Mouse (Mus musculus): Measurements from ENCODE around the gene Mpo. TPM values are rescaled to one million over a fixed set of nuclear protein-coding genes. Genes with fewer than 3 reads are reported as not detected.

The Mpo gene
- polyA plus RNA-seq, 1 experiment from 2014 or later, result 0.68 TPM

- H3K4me1 ChIP-seq (ENCODE audit: insufficient read depth, low read depth, low read length), result peaks cover 4% of the 10 kb centered on the region; the same call in 1 of the 2 replicates
- ATAC-seq (no peak), DNase-seq (ENCODE audit: low spot score) (no peak)
- TF ChIP-seq EP300 (IDR thresholded peaks at IDR 0.05) (no peak), CTCF (IDR thresholded peaks at IDR 0.05) (no peak)
- no peaks in the 10 kb centered on the region for H3K36me3 ChIP-seq (ENCODE audit: insufficient read depth, low read length)
- no peaks in the 10 kb centered on the region for H3K9me3 ChIP-seq (ENCODE audit: low read length)
- peaks cover 34% of the 10 kb centered on the region; the same call in 1 of the 2 replicates for H3K27me3 ChIP-seq (replicated peaks; ENCODE audit: insufficient read depth, low read length)
- H3K4me2 ChIP-seq (replicated peaks; ENCODE audit: low read depth, low read length), result no peak within 1 kb of the TSS
- WGBS, result 10% methylated on average over 22 of the region's 23 CpGs
- no peak within 1 kb of the TSS for H3K4me3 ChIP-seq (ENCODE audit: low read depth, low read length)
- no peak within 1 kb of the TSS for H3K27ac ChIP-seq (ENCODE audit: low read length)
- no peak within 1 kb of the TSS for H3K9ac ChIP-seq (replicated peaks; ENCODE audit: low read depth)
Measured at GRCm38 (mm10) chr11:87760301-87761081, 32.9 kb upstream of the Mpo start, which contains the start of gene Tspoap1. Gene Tspoap1 (plus strand): TSS chr11:87760541.

GRCm38 (mm10) chr11:87761181-87761721 is 32.1 kb upstream of the Mpo start:
- no peak for TF ChIP-seq EP300 (IDR thresholded peaks at IDR 0.05)
- no peak for TF ChIP-seq CTCF (IDR thresholded peaks at IDR 0.05)
- no peak overlapping the region for H3K4me2 ChIP-seq (replicated peaks; ENCODE audit: low read depth, low read length)
- ATAC-seq (no peak), DNase-seq (ENCODE audit: low spot score) (no peak)
- H3K9me3 ChIP-seq (ENCODE audit: low read length), result no peaks in the 10 kb centered on the region
- 65% methylated on average over 11 of the region's 11 CpGs for WGBS
- peaks cover 36% of the 10 kb centered on the region; the same call in 1 of the 2 replicates for H3K27me3 ChIP-seq (replicated peaks; ENCODE audit: insufficient read depth, low read length)
- no peak overlapping the region for H3K4me3 ChIP-seq (ENCODE audit: low read depth, low read length)
- no peak overlapping the region for H3K9ac ChIP-seq (replicated peaks; ENCODE audit: low read depth)
- no peaks in the 10 kb centered on the region for H3K36me3 ChIP-seq (ENCODE audit: insufficient read depth, low read length)
- H3K27ac ChIP-seq (ENCODE audit: low read length), result no peak overlapping the region
- peaks cover 4% of the 10 kb centered on the region; the same call in 1 of the 2 replicates for H3K4me1 ChIP-seq (ENCODE audit: insufficient read depth, low read depth, low read length)

GRCm38 (mm10) chr11:87761806-87762701 is 31.3 kb upstream of the Mpo start:
- TF ChIP-seq EP300 (IDR thresholded peaks at IDR 0.05) (no peak), CTCF (IDR thresholded peaks at IDR 0.05) (no peak)
- no peak overlapping the region for H3K4me2 ChIP-seq (replicated peaks; ENCODE audit: low read depth, low read length)
- WGBS, result 69% methylated on average over 14 of the region's 14 CpGs
- H3K27me3 ChIP-seq (replicated peaks; ENCODE audit: insufficient read depth, low read length), result peaks cover 36% of the 10 kb centered on the region; the same call in 1 of the 2 replicates
- no peak for ATAC-seq
- no peak for DNase-seq (ENCODE audit: low spot score)
- no peak overlapping the region for H3K4me3 ChIP-seq (ENCODE audit: low read depth, low read length)
- no peaks in the 10 kb centered on the region for H3K9me3 ChIP-seq (ENCODE audit: low read length)
- H3K4me1 ChIP-seq (ENCODE audit: insufficient read depth, low read depth, low read length), result peaks cover 4% of the 10 kb centered on the region; the same call in 1 of the 2 replicates
- no peak overlapping the region for H3K27ac ChIP-seq (ENCODE audit: low read length)
- H3K36me3 ChIP-seq (ENCODE audit: insufficient read depth, low read length), result no peaks in the 10 kb centered on the region
- H3K9ac ChIP-seq (replicated peaks; ENCODE audit: low read depth), result no peak overlapping the region

- 44% methylated on average over 12 of the region's 12 CpGs for whole genome bisulfite sequencing
Measured at GRCm38 (mm10) chr11:87762702-87763385, 30.5 kb upstream of the Mpo start.

GRCm38 (mm10) chr11:87763511-87763987 is 29.8 kb upstream of the Mpo start:
- TF ChIP-seq CTCF (IDR thresholded peaks at IDR 0.05), result 0 out of 2 replicates have a peak, but pooled peaks have one; percentile 7
- no peak for TF ChIP-seq EP300 (IDR thresholded peaks at IDR 0.05)
- ATAC-seq, result peak; percentile 58
- Histone ChIP-seq H3K36me3 (ENCODE audit: insufficient read depth, low read length) (no peaks in the 10 kb centered on the region), H3K27me3 (replicated peaks; ENCODE audit: insufficient read depth, low read length) (peaks cover 36% of the 10 kb centered on the region; the same call in 1 of the 2 replicates), H3K4me1 (ENCODE audit: insufficient read depth, low read depth, low read length) (peaks cover 4% of the 10 kb centered on the region; the same call in 1 of the 2 replicates), H3K27ac (ENCODE audit: low read length) (no peak overlapping the region), H3K4me2 (replicated peaks; ENCODE audit: low read depth, low read length) (peak overlapping the region; percentile 74), H3K9me3 (ENCODE audit: low read length) (no peaks in the 10 kb centered on the region), H3K4me3 (ENCODE audit: low read depth, low read length) (peak overlapping the region; percentile 41), H3K9ac (replicated peaks; ENCODE audit: low read depth) (no peak overlapping the region)
- DNase-seq (ENCODE audit: low spot score), result peak; percentile 62
- WGBS, result 3% methylated on average over 17 of the region's 17 CpGs

More at GRCm38 (mm10) chr11:87762702-87763385, 30.5 kb upstream of the Mpo start:
- Histone ChIP-seq H3K9ac (replicated peaks; ENCODE audit: low read depth) (no peak overlapping the region), H3K4me1 (ENCODE audit: insufficient read depth, low read depth, low read length) (peaks cover 4% of the 10 kb centered on the region; the same call in 1 of the 2 replicates), H3K9me3 (ENCODE audit: low read length) (no peaks in the 10 kb centered on the region), H3K4me2 (replicated peaks; ENCODE audit: low read depth, low read length) (no peak overlapping the region), H3K36me3 (ENCODE audit: insufficient read depth, low read length) (no peaks in the 10 kb centered on the region), H3K27ac (ENCODE audit: low read length) (no peak overlapping the region), H3K4me3 (ENCODE audit: low read depth, low read length) (no peak overlapping the region), H3K27me3 (replicated peaks; ENCODE audit: insufficient read depth, low read length) (peaks cover 36% of the 10 kb centered on the region; the same call in 1 of the 2 replicates)
- ATAC-seq, result no peak
- TF ChIP-seq CTCF (IDR thresholded peaks at IDR 0.05) (no peak), EP300 (IDR thresholded peaks at IDR 0.05) (no peak)
- no peak for DNase-seq (ENCODE audit: low spot score)
